Mouse (Mus musculus) MEL (cell line): Measurements from ENCODE around the gene Gins1.

ENCODE experiments used
- CHD1 ChIP-seq: IDR thresholded peaks from 2 replicates; pipeline ENCODE4 v1.6.1; 2012; ENCODE audit warnings: low read depth, mild to moderate bottlenecking, inconsistent platforms, low read length, improper control_type of control experiment
- CHD2 ChIP-seq: IDR thresholded peaks from 2 replicates; pipeline ENCODE4 v1.6.1; 2011; ENCODE audit warnings: low read length, improper control_type of control experiment
- CTCF ChIP-seq, 3 experiments: IDR thresholded peaks in 2 of 3; conservative IDR thresholded peaks in 1 of 3; 2 replicates each; pipeline ENCODE4 v1.5.1; 2011 to 2012; ENCODE audit warnings: low read length in 3 of 3, low read depth in 2 of 3, mild to moderate bottlenecking in 2 of 3, improper control_type of control experiment in 1 of 3, inconsistent platforms in 1 of 3, mixed read lengths in 1 of 3, moderate library complexity in 1 of 3; ENCODE audit not compliant: control insufficient read depth in 1 of 3, insufficient read depth in 1 of 3, poor library complexity in 1 of 3, severe bottlenecking in 1 of 3
- E2F4 ChIP-seq: IDR thresholded peaks from 2 replicates; pipeline ENCODE4 v1.6.1; 2011; ENCODE audit warnings: low read depth, low read length, improper control_type of control experiment, borderline replicate concordance
- EP300 ChIP-seq, 2 experiments: IDR thresholded peaks; 2 replicates each; pipeline ENCODE4 v1.6.1; 2011; ENCODE audit warnings: improper control_type of control experiment in 2 of 2, low read length in 2 of 2, low read depth in 1 of 2, mild to moderate bottlenecking in 1 of 2
- GATA1 ChIP-seq: IDR thresholded peaks from 2 replicates; pipeline ENCODE4 v1.6.1; 2011; ENCODE audit warnings: low read depth, low read length, improper control_type of control experiment
- HCFC1 ChIP-seq: IDR thresholded peaks from 2 replicates; pipeline ENCODE4 v1.6.1; 2012; ENCODE audit warnings: low read depth, mild to moderate bottlenecking, inconsistent platforms, low read length, improper control_type of control experiment, moderate library complexity
- MAFK ChIP-seq: IDR thresholded peaks from 2 replicates; pipeline ENCODE4 v1.6.1; 2011; ENCODE audit warnings: low read depth, mild to moderate bottlenecking, low read length, improper control_type of control experiment, borderline replicate concordance
- POLR2A ChIP-seq, 2 experiments: IDR thresholded peaks; 2 replicates each; pipeline ENCODE4 v1.6.1; 2011 to 2012; ENCODE audit warnings: low read length in 2 of 2, mild to moderate bottlenecking in 2 of 2, control low read depth in 1 of 2, improper control_type of control experiment in 1 of 2, low read depth in 1 of 2, moderate library complexity in 1 of 2; ENCODE audit not compliant: control insufficient read depth in 1 of 2, insufficient read depth in 1 of 2, poor library complexity in 1 of 2
- POLR2AphosphoS2 ChIP-seq: IDR thresholded peaks from 2 replicates; pipeline ENCODE4 v1.6.1; 2011; ENCODE audit warnings: low read length, improper control_type of control experiment
- TAL1 ChIP-seq: IDR thresholded peaks from 2 replicates; pipeline ENCODE4 v1.6.1; 2012; ENCODE audit warnings: mild to moderate bottlenecking, inconsistent platforms, low read length, moderate library complexity, mixed read lengths
- USF1 ChIP-seq: IDR thresholded peaks from 2 replicates; pipeline ENCODE4 v1.6.1; 2014; ENCODE audit warnings: low read depth, mild to moderate bottlenecking, inconsistent platforms, low read length, improper control_type of control experiment, moderate library complexity
- ZNF384 ChIP-seq: IDR thresholded peaks from 2 replicates; pipeline ENCODE4 v1.6.1; 2012; ENCODE audit warnings: low read depth, mild to moderate bottlenecking, inconsistent platforms, low read length, improper control_type of control experiment

- no peak for TF ChIP-seq CHD2
- TF ChIP-seq CTCF (IDR thresholded peaks at IDR 0.05 in 2 of 3, conservative IDR thresholded peaks at IDR 0.05 in 1 of 3; ENCODE audit: control insufficient read depth in 1 of 3, insufficient read depth in 1 of 3, low read depth in 2 of 3, low read length in 3 of 3, poor library complexity in 1 of 3, severe bottlenecking in 1 of 3), result no peak
- no peak for TF ChIP-seq CHD1
- TF ChIP-seq POLR2AphosphoS2, result no peak
- TF ChIP-seq TAL1, result no peak
- no peak for TF ChIP-seq POLR2A (IDR thresholded peaks at IDR 0.05; ENCODE audit: control insufficient read depth in 1 of 2, insufficient read depth in 1 of 2, low read depth in 1 of 2, low read length in 2 of 2, poor library complexity in 1 of 2)
- TF ChIP-seq USF1, result no peak
- no peak for TF ChIP-seq ZNF384
- no peak for TF ChIP-seq HCFC1
- TF ChIP-seq MAFK, result no peak
- TF ChIP-seq E2F4, result no peak
- TF ChIP-seq GATA1, result no peak
- TF ChIP-seq EP300 (IDR thresholded peaks at IDR 0.05; ENCODE audit: low read depth in 1 of 2, low read length in 2 of 2), result no peak
Measured at GRCm38 (mm10) chr2:150884779-150885110, 20.5 kb upstream of the Gins1 start.
